Mouse (Mus musculus) C2C12 (cell line): Measurements from ENCODE around the gene Ssmem1. TPM values are rescaled to one million over a fixed set of nuclear protein-coding genes. Genes with fewer than 3 reads are reported as not detected.

Experiments
- H3K27me3 ChIP-seq: one replicate; pipeline ENCODE4 v1.6.1; 2011; ENCODE audit not compliant: control insufficient read depth, insufficient read depth, insufficient read length
- H3K36me3 ChIP-seq: one replicate; pipeline ENCODE4 v1.6.1; 2011; ENCODE audit not compliant: control insufficient read depth, insufficient read depth
- H3K4me3 ChIP-seq: one replicate; pipeline ENCODE4 v1.5.1; 2011; ENCODE audit warnings: mild to moderate bottlenecking, control low read depth; ENCODE audit not compliant: poor library complexity, insufficient read depth, severe bottlenecking
- H3K79me2 ChIP-seq: one replicate; pipeline ENCODE4 v1.6.1; 2011; ENCODE audit not compliant: control insufficient read depth, insufficient read depth
- H3K79me3 ChIP-seq: one replicate; pipeline ENCODE4 v1.6.1; 2011; ENCODE audit warnings: low read depth, control low read depth
- H3ac ChIP-seq: one replicate; pipeline ENCODE3; 2011; ENCODE audit warnings: low read depth; ENCODE audit not compliant: control insufficient read depth, insufficient read length
- CEBPB ChIP-seq: IDR thresholded peaks from one replicate; pipeline ENCODE4 v1.6.1; 2011; ENCODE audit warnings: low read depth, mild to moderate bottlenecking, control low read depth, moderate library complexity
- CTCF ChIP-seq: IDR thresholded peaks from one replicate; pipeline ENCODE4 v1.5.1; 2011; ENCODE audit not compliant: control insufficient read depth, insufficient read depth, insufficient read length
- FOSL1 ChIP-seq: IDR thresholded peaks from one replicate; pipeline ENCODE4 v1.8.0; 2011; ENCODE audit warnings: mild to moderate bottlenecking, low read length; ENCODE audit not compliant: poor library complexity, insufficient read depth, severe bottlenecking
- MAX ChIP-seq: IDR thresholded peaks from one replicate; pipeline ENCODE4 v1.6.1; 2011; ENCODE audit warnings: mild to moderate bottlenecking, control low read depth
- MYOD1 ChIP-seq: IDR thresholded peaks from one replicate; pipeline ENCODE4 v1.6.1; 2011; ENCODE audit warnings: low read depth; ENCODE audit not compliant: control insufficient read depth, insufficient read length
- MYOG ChIP-seq: IDR thresholded peaks from one replicate; pipeline ENCODE4 v1.6.1; 2011; ENCODE audit not compliant: control insufficient read depth, insufficient read length; ENCODE audit errors: extremely low read depth
- USF1 ChIP-seq: IDR thresholded peaks from one replicate; pipeline ENCODE4 v1.6.1; 2011; ENCODE audit warnings: low read depth, mild to moderate bottlenecking, control low read depth, moderate library complexity
- long read RNA-seq, 2 experiments: library from polyadenylated mRNA; unstranded; transcript quantifications; one replicate each; pipeline ENCODE4 v2.0.0; 2019 to 2020
- polyA plus RNA-seq: library from polyadenylated mRNA; unstranded; fragments of >200 nt; fragmentation: generic; extraction: Trizol; gene quantifications from one replicate; pipeline ENCODE4 v1.2.1, GENCODE M21; 2012; ENCODE audit warnings: missing spikeins

Gene Ssmem1
- polyA plus RNA-seq, result 0.05 TPM
- long read RNA-seq, experiment 1, result 0 reads
- long read RNA-seq, experiment 2, result 0 reads

DNA sequence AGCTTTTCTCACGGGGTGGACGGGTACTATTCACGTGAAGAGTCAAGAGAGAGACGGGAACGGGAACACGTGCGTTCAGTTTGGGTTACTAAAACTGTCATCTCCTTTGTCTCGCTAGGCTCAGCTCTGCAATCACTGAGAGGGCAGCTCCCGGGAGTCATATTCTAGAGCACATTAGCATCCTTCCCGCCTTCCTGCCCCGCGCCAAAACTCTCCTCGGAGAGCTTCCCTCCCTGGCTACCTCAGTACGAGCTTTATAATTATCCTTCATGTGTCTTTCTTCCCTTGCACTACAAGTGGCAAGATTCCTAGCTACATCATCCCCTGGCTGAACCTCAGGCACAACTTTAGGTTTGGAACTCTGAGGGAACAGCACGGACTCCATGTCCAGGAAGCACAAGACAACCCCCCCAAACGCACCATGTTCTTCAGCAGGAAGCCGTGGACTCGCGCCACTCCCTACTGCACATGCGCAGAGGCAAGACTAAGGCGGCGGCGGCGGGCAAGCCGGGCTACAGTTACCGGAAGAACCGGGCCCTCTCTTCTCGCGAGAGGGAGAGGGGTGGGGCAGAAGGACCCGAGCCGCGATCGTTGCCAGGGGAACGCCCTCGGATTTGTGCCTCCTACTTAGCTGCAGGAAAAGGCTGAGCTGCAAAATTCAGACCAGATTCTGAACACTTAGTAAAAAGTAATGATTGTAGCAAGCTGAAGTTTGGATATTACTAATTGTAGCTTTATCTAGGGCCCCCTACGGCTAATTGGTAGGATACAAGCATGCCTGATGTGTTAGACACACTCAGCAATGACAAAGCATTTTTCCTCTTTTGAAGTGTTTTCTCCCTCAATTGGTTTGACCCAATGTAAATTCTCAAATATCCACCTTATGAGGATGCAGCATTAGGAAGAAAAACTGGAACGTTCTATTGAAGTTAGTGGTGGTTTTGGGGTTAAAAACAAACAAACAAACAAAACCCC, at the start of gene Ssmem1, which contains the start of gene Tmem209:
TSS of gene Ssmem1 (plus strand) at position 585 of the 975 bp plus-strand sequence.
TSS of gene Tmem209 (minus strand) at position 519 of the 975 bp plus-strand sequence.
- H3K4me3 ChIP-seq, result peak within 1 kb of the TSS; percentile 42
- peaks cover 19% of the 10 kb centered on the region for H3K79me2 ChIP-seq
- peak; percentile 28 for TF ChIP-seq USF1
- TF ChIP-seq MAX, result peak; percentile 62
- TF ChIP-seq MYOG, result no peak
- no peak for TF ChIP-seq CTCF
- peak within 1 kb of the TSS; percentile 93 for H3ac ChIP-seq
- H3K27me3 ChIP-seq, result no peaks in the 10 kb centered on the region
- H3K79me3 ChIP-seq, result peaks cover 3% of the 10 kb centered on the region
- H3K36me3 ChIP-seq, result peaks cover 41% of the 10 kb centered on the region

DNA sequence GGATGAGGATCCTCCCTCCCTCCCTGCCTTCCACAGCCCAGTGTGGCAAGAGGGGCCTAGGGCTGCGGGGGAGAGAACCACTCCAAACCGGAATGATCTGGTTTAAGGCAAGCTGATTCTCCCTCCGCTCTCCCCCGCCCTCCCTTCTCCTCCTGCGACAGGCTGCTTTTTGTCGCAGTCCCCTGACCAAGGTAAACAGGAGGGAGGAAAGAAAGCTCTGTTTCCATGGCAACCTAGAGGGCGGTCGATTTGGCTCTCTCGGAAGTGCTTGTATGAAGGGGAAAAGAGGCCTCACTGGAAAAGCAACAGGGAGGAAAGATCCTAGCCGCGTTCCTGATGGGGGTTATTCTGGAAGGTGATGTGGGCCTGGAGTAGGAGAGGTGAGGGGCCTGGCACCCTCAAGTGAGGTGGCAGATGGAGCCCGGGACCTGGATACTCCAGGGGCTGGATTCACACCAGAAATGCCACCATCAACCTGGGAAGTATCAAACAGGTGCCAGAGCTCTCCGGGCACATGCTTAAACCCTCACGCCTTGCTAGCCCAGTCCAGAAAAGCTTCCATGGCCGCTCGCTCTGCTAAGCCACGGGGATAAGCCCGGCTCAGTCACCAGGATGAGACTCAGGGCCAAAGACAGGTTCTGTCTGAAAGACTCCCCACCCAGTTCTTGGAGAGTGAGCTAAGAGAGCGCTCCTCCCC, 48.8 kb upstream of the Ssmem1 start:
- Histone ChIP-seq H3K36me3 (no peaks in the 10 kb centered on the region), H3ac (no peak overlapping the region), H3K79me3 (no peaks in the 10 kb centered on the region), H3K27me3 (no peaks in the 10 kb centered on the region), H3K4me3 (no peak overlapping the region), H3K79me2 (no peaks in the 10 kb centered on the region)
- TF ChIP-seq FOSL1, result no peak
- no peak for TF ChIP-seq MYOD1
- TF ChIP-seq CTCF, result no peak
- no peak for TF ChIP-seq USF1
- no peak for TF ChIP-seq CEBPB
- no peak for TF ChIP-seq MAX

DNA sequence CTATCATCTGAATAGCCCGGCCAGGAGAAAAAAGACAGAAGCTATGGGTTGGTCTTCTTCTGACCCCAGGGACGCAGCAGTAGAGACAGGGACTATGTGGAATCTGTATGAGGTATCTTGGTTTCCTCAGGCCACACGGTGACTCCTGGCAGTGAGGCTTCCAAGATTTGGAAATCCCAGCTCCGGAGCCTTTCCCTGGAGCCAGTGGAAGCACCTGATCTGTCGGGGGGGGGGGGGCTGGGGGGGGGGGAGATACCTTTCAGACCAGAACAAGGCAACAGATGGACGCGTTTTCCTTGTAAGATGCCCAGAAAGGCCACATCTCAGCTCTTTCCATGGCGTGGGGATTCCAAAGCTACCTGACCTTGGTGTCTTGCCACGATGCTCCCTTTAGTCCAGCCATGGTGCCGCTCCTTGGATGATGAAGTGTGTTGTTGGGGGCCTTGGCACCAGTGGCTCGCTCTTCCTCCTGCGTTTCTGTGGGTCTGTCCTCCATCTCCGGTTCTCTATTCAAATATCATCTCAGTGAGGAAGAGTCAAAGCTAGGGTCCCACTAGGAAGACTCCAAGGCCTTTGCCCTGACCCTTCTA, 47.8 kb upstream of the Ssmem1 start:
- Histone ChIP-seq H3ac (no peak overlapping the region), H3K27me3 (no peaks in the 10 kb centered on the region), H3K36me3 (no peaks in the 10 kb centered on the region), H3K79me2 (no peaks in the 10 kb centered on the region), H3K79me3 (no peaks in the 10 kb centered on the region), H3K4me3 (no peak overlapping the region)
- TF ChIP-seq MAX, result no peak
- no peak for TF ChIP-seq USF1
- TF ChIP-seq MYOG, result no peak
- no peak for TF ChIP-seq FOSL1
- TF ChIP-seq CTCF, result no peak

DNA sequence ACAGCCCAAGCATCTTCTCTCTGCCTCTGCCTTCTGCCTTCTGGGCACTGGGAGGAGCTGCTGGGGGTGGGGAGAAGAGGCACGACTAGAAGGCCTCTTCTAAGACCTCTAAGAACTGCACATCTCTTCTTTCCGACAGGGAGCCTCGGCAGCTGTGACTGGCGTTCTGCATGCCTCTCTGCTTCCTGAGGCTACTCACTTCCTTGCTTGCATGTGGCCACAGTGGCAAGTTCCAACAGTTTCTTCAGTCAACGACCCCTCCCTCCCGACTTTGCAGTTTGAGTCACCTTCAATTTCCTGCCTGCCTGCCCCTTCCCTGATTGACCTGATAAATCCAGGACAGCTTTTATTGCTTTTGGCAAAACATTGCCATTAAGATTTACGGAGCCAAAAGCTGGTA, 46.8 kb upstream of the Ssmem1 start:
- no peaks in the 10 kb centered on the region for H3K79me2 ChIP-seq
- no peaks in the 10 kb centered on the region for H3K36me3 ChIP-seq
- TF ChIP-seq USF1 (no peak), FOSL1 (no peak), CEBPB (no peak), MYOD1 (no peak), MAX (no peak), MYOG (no peak), CTCF (no peak)
- peak overlapping the region; percentile 47 for H3ac ChIP-seq
- H3K4me3 ChIP-seq, result no peak overlapping the region
- no peaks in the 10 kb centered on the region for H3K79me3 ChIP-seq
- no peaks in the 10 kb centered on the region for H3K27me3 ChIP-seq

DNA sequence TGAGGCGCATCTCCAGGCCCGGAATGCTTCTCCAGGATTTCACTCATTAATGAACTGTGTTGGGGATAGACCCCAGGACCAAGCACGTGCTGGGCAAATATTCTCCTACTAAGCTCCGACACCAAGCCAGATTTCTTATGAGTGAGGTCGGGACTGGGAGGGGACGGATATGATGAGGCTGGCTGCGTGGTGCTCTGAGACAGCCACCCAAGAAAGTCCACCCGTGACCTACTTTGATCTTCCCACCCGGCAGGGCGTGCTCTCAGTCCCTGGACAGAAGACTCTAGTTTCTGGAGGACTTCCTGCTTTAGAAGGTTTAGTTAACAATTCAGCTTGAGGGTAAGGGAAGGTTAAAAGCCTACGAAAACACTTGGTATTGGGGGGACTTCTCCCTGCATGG, 44.1 kb upstream of the Ssmem1 start:
- Histone ChIP-seq H3K79me3 (no peaks in the 10 kb centered on the region), H3ac (no peak overlapping the region), H3K36me3 (no peaks in the 10 kb centered on the region), H3K4me3 (no peak overlapping the region), H3K27me3 (no peaks in the 10 kb centered on the region), H3K79me2 (no peaks in the 10 kb centered on the region)
- no peak for TF ChIP-seq MYOG
- no peak for TF ChIP-seq FOSL1
- no peak for TF ChIP-seq MAX
